Mouse (Mus musculus): ENCODE results near the gene Olfr541.
"Not testable (repeated sequence)": the region's sequence is repeated elsewhere in the genome, so short reads cannot be mapped to it uniquely, and the experiment has no call there.

Gene Olfr541

DNA sequence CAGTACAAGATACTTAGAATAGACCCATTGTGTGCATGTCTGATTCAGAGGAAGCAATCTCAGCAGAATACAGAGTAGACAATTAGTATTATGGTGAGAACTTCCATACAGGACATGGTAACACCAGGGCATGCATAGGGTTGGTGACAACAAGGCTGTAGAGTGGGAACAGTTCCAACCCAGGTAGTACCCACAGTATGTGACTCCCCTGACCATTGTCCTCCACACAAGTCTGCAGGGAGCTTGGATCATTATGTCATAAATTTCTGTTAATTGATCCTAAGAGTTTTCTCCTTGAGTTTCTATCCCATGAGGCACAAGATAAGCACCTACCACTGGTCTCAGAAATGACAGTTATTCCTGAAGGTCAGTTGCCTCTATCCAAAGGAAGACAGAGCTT lies at the start of gene Olfr541:
TSS of gene Olfr541 (plus strand) at position 301 of the 400 bp plus-strand sequence.
- DNase-seq (ENCODE audit: low read depth, low spot score), result no peak

DNA sequence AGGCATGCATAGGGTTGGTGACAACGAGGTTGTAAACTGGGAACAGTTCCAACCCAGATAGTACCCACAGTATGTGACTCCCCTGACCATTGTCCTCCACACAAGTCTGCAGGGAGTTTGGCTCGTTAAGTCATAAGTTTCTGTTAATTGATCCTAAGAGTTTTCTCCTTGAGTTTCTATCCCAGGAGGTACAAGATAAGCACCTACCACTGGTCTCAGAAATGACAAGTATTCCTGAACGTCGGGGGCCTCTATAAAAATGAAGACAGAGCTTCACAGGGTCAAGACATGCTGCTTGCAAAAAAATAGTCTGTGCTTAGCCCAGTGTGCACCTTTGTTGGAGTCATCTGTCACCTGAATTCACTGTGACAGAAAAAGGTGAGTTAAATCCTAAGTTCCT lies 37.4 kb upstream of the Olfr541 start, which contains the start of gene Olfr539:
TSS of gene Olfr539 (plus strand) at position 301 of the 400 bp plus-strand sequence.
- no peak for DNase-seq (ENCODE audit: low read depth, low spot score)

DNA sequence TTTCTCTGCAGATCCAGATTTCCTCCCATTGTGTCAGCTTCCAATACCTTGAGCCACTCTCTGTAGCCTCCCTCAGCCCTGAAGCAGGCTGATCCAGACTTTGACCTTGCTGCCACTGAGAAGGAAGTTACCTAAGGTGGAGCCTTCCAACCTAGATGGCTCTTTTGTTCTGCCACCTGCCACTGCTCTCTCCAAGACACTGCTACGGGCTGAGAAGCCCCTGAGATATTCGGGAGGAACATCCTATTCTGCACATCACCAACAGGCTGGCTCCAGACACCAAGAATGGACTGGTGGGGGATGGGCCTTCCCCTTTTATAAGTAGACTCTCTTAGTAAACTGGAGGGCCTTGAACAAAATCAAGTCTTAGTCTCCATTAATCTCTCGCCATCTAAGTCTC lies 26.4 kb upstream of the Olfr541 start:
- not testable (repeated sequence) for DNase-seq (ENCODE audit: low read depth, low spot score)

DNA sequence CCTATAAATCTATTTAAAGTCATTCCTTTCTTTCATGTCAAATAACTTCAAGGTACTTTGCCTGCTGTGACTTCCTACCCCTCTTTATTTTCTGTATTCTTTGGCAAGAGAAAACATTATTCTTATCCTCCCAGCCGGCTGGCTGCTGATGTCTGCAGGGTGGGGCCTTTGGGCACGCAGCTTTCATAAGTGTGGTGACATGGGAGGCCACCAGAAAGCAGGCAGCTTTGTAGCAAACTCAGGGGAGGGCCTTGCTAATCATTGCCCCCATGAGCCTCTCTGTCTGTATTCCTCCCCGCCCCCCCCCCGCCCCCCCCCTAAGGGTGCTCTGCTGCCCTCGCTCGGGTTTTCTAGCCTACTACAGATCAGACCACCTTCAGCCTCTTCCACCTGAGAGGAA lies 21.2 kb upstream of the Olfr541 start:
- no peak for DNase-seq (ENCODE audit: low read depth, low spot score)

DNA sequence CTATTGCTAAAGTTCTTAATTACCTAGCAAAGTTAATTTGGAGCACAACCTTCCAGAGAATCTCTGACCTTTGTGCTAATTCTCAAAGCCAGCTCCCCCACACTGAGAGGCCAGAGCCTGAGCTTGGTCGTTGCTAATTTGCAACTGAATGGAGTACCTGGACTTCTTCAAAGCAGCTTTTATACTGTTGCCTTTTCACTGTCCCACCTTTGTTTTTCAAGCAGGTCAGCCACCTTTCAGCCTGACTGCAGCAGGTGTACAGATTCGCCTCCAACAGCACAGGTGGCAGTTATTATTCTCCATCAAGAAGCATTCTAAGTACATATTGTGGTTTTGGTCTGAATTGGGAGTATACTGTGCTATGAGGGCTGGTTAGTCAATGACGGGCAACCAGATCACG lies 17.5 kb upstream of the Olfr541 start:
- DNase-seq (ENCODE audit: low read depth, low spot score), result not testable (repeated sequence)

DNA sequence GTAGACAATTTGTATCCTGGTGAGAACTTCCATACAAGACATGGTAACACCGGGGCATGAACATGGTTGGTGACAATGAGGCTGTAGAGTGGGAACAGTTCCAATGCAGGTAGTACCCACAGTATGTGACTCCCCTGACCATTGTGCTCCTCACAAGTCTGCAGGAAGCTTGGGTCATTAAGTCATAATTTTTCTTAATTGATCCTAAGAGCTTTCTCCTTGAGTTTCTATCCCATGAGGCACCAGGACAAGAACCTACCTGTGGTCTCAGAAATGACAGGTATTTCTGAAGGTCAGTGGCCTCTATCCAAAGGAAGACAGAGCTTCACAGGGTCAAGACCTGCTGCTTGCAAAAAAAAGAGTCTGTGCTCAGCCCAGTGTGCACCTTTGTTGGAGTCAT lies 15.4 kb upstream of the Olfr541 start, which contains the start of gene Olfr45:
TSS of gene Olfr45 (plus strand) at position 301 of the 400 bp plus-strand sequence.
- DNase-seq (ENCODE audit: low read depth, low spot score), result no peak

DNA sequence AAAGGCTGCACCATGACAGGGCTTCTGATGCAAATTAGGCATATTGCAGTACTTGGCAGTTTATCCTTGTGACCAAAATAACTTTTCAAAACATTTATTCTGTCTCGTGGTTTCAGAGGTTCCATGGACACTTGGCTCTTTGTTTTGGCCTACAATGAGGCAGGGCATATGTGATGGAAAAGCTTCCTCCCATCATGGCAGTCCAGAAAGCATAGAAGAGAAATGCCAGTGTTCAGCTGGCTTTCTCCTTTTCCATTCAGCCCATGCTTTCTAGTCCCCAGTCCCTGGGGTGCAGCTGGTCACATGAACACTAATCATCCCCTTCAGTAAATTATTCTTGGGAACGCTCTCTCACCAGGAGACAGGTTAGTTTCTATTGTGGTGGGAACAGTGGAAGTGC lies 9.3 kb downstream of the Olfr541 start:
- no peak for DNase-seq (ENCODE audit: low read depth, low spot score)

DNA sequence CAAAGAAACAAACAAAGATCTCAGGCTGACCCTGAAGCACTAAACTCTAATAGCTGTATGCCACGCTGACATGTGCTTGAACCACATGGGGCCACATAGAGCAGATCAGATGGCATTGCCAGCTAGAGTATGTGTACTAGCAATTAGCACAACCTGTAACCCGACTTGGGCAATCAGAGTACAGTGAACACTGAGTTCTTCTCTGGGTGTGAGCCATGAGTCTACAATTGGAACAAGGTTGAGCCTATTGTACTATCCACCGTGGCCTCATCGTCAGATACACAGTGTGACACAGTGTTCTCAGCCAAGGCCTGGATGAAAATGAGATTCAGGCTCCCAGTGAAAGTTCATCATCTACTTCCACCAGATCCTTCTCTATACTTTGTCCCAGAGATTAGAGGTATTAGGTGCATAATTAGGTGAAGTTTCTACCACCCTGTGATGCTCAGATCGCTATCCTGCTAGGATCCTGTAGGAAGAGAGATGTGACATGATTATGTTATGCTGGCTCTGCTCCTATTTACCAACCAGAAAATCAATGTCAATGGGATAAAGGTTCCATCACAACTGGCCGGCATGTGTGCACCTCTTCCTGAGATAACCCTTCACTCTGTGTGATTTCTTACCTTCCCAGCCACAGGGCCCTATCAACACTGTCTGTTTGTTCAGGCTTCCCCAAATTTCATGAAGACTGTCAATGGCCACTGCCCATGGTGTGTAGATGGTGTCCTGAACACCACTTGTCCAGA lies 10.6 kb downstream of the Olfr541 start:
- DNase-seq (ENCODE audit: low read depth, low spot score), result no peak

DNA sequence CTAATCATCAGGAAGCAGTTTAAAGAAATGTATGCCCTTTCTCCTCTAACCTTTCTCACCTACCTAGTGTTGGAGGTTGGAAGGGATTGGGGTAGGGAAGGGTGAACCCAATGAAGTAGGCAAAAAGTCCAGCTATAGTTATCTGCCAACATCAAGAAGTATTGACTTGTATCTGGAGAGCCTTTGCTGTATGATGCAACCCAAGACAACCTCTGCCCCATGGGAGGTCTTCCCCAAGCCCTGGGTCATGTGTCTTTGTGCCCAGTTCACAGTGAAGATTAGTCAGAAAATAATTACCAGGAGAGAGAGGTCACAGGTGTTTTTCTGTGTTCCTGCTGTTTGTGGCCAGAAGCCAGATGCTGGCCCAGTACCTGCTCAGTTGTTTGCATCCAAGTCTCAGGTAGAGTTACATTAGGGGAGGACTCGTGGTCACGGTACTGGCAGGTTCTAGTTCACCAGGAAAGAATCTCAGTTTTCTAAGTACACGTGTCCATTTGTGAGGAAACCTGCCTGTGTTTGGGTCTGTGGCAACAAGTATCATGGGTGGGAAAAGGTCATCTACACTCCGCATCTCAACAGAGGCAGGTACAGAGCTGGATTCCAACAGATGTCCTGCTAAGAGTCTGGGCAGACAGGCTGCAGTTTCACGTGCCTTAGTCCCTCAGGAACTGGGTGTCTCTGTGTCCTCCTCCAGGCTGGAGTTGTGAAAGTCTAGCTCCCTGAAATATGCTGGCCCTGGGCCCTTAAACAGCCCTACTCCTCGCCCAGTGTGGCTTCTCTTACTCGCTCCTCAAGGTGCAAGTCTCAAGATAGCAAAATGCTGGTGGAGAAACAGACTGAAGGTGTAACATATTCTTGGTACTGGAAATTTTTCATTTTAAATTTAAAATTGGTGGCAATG lies 20.3 kb downstream of the Olfr541 start:
- DNase-seq (ENCODE audit: low read depth, low spot score), result no peak

DNA sequence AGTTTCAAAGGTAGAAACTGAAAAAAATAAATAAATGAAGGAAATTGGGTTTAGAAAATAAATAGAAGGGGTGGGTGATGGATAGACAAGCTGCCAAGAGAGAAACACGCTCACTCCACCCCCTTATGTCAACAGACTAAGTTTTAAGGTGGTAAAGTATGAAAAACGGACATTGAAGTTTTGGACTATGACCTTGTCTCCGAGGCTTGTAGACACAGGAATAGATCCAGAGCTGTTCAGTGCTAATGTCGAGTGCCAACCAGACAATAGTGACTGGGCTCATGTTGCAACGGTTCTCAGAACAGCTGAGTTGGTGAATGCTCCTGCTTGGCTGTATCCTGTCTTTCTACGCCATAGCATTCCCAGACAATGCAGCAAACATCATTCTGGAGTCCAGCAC lies 24.0 kb downstream of the Olfr541 start:
- DNase-seq (ENCODE audit: low read depth, low spot score), result no peak

DNA sequence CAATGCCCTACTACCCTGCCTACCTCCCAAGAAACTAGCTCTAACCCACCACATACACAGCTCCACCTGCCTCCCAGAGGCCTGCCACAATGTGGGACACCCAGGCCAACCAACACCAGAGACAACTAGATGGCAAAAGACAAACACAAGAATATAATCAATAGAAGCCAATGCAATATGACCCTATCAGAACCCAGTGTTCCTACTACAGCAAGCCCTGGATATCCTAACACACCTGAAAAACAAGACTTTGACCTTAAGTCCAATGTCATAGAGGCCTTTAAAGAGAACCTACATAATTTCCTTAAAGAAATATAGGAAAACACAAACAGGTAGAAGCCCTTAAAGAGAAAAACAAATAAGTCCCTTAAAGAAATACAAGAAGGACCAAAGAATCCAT lies 28.5 kb downstream of the Olfr541 start:
- no peak for DNase-seq (ENCODE audit: low read depth, low spot score)

DNA sequence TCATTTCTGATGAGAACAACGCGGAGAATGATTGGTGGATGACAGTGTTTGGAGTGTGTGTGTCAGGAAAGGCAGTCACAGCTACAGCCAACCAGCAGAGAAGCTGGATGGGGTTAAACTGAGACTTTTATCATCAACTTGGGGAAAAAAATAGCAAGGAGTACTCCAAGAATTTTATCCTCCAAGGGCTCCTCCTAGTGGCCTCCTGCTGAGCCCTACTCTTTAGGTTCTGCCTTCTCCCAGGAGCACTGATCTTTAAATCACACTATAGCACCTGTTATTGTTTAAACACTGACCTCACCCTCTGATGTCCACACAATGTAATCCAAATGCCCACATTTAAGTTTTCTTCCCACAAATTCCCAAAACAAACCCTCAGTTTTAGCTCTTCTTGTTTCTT lies 36.1 kb downstream of the Olfr541 start:
- DNase-seq (ENCODE audit: low read depth, low spot score), result no peak

DNA sequence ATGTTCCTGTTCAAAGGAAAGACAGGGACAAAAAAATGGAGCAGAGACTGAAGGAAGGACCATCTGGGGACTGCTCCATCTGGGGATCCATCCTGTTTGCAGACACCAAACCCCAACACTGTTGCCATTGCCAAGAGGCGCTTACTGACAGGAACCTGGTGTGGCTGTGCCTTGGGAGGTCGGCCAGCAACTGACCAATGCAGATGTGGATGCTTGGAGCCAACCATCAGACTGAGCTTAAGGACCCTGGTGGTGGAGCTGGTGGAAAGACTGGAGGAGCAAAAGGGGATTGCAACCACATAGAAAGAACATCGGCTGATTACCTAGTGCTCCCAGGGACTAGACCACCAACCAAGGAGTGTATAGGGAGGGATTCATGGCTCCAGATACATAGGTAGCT lies 50.3 kb downstream of the Olfr541 start:
- no peak for DNase-seq (ENCODE audit: low read depth, low spot score)

DNA sequence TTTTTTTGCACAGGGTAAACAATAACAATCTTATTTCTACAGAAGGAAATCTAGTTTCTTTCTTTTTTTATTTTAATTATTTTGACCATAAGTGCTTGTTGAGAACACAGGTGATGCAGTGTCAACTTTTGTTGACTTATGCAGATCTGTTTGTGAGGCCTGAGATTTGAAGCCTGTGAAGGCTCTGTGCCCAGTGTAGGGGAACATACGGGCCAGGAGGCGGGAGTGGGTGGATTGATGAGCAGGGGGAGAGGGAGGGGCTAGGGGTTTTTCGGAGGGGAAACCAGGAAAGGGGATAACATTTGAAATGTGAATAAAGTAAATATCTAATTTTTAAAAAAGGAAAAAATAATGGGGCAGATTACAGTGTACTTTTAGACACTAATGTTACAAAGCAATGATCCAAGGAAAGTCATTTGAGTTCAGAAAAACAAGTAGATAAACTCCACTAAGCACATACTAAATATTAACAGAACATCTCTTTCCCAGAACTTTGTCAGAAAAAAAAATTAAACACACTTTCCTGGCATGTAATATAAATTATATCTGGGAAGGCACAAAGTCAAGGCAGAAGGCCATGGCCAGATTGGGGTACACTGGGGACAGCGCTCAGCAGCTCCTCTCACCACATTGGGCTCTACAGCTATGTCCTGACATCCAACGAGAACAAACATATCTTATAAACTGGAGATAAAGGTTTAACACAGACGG lies 51.2 kb downstream of the Olfr541 start:
- no peak for DNase-seq (ENCODE audit: low read depth, low spot score)

DNA sequence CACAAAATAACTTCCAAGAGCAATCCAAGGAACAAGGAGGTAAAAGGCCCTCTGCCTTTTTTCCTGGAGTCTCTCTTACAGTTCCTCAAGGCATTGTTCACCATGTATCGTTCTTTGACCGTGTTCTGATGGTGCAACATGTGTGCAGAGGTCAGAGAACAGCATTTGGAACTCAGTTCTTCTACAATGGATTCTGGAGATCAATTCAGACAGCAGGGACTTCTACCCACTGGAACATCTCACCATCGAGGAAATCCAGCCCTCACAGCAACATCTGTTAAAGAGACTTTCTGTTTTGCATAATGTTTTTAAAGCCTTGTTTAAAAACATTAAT lies 51.7 kb downstream of the Olfr541 start:
- no peak for DNase-seq (ENCODE audit: low read depth, low spot score)

DNA sequence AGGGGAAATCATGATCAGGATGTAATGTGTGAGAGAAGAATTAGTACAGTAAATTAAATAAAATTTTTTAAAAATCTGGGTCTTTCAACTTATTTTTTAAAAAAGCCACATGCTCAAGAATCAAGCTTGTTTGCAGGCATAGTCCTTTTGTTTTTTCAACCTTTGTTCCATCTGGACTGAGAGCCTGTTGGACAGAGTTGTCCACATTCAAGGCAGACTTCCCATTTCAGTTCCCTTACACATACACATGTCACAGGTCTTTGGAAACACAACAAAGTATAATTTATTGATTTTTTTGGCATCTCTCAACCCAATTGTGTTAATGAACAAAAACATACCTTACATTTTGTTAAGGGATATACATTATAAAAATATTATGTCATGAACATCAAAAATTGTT lies 57.5 kb downstream of the Olfr541 start:
- no peak for DNase-seq (ENCODE audit: low read depth, low spot score)
